Mouse (Mus musculus) myocyte (in vitro differentiated cells): ENCODE measurements at regions not wholly inside any gene's neighbourhood (a gene's known extent, or its start where the extent isn't known, plus 50 kb on each side); places are given as distances from the start of the nearest gene placed in this dataset.

Experiments
- CEBPB ChIP-seq: IDR thresholded peaks from 2 replicates; pipeline ENCODE4 v1.6.1; 2011; ENCODE audit warnings: mild to moderate bottlenecking, moderate library complexity; ENCODE audit not compliant: poor library complexity, insufficient read depth, severe bottlenecking
- E2F4 ChIP-seq: IDR thresholded peaks from one replicate; pipeline ENCODE4 v1.6.1; 2011; ENCODE audit warnings: mild to moderate bottlenecking, control low read depth, moderate library complexity; ENCODE audit not compliant: insufficient read depth
- MAX ChIP-seq: IDR thresholded peaks from one replicate; pipeline ENCODE4 v1.6.1; 2011; ENCODE audit warnings: low read depth, mild to moderate bottlenecking, control low read depth
- MYOG ChIP-seq, 3 experiments: IDR thresholded peaks; one replicate each; pipeline ENCODE4 v1.6.1; 2011; ENCODE audit warnings: control low read depth in 2 of 3, low read depth in 2 of 3, mild to moderate bottlenecking in 2 of 3; ENCODE audit not compliant: insufficient read length in 2 of 3, control insufficient read depth in 1 of 3, insufficient read depth in 1 of 3
- POLR2A ChIP-seq: IDR thresholded peaks from one replicate; pipeline ENCODE4 v1.6.1; 2011; ENCODE audit warnings: low read depth, mild to moderate bottlenecking, control low read depth, moderate library complexity; ENCODE audit not compliant: insufficient read length
- POLR2AphosphoS2 ChIP-seq: IDR thresholded peaks from one replicate; pipeline ENCODE4 v1.6.1; 2011; ENCODE audit warnings: low read depth, control low read depth; ENCODE audit not compliant: insufficient read length
- REST ChIP-seq: IDR thresholded peaks from one replicate; pipeline ENCODE4 v1.6.1; 2011; ENCODE audit warnings: mild to moderate bottlenecking, control low read depth, moderate library complexity; ENCODE audit not compliant: insufficient read depth, insufficient read length
- SRF ChIP-seq: IDR thresholded peaks from one replicate; pipeline ENCODE4 v1.6.1; 2011; ENCODE audit warnings: low read depth; ENCODE audit not compliant: control insufficient read depth, insufficient read length
- TCF12 ChIP-seq: IDR thresholded peaks from one replicate; pipeline ENCODE4 v1.6.1; 2011; ENCODE audit warnings: mild to moderate bottlenecking, control low read depth; ENCODE audit not compliant: poor library complexity, insufficient read depth, severe bottlenecking
- USF1 ChIP-seq: IDR thresholded peaks from one replicate; pipeline ENCODE4 v1.6.1; 2011; ENCODE audit warnings: low read depth, mild to moderate bottlenecking, control low read depth, moderate library complexity

DNA sequence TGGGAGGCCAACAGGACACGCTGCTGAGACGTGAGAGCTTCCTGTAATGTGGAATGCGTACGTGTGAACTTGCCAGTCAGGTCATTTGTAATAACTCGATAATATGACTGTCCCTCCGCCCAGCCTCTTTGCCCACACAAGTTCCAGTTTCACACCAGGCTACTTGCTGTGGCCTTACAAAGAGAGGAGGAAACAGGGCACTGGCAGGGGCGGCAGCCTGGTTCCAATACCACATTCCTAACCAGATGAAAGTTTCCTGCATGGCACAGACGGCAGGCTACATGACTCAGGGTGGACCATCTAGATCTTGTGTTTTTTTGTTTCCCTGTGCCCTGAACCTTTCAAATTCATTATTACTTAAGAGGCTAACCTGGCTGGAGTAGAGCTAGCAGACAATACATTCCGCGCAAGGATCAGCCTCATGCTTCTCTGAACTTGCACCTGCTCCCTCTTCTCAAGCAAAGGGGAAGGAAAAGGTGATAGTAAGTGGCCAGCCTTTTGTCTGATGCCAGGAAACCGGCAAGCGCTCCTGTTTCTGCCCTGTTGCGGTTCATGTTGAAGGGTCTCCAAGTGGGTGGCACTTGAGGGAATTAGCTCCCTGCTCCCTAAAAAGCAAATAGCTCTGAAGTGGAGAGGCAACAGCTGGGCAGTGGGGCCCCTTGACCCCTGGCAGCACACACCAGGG lies 60.2 kb upstream of the Egln3 start:
- TF ChIP-seq E2F4 (no peak), POLR2A (no peak), CEBPB (no peak), MYOG (IDR thresholded peaks at IDR 0.05; ENCODE audit: control insufficient read depth in 1 of 3, insufficient read depth in 1 of 3, insufficient read length in 2 of 3, low read depth in 2 of 3) (peak in 1 of 3 experiments; percentile 58), MAX (no peak), SRF (no peak), USF1 (no peak), POLR2AphosphoS2 (no peak), TCF12 (no peak), REST (no peak)
